Mouse (Mus musculus): Measurements from ENCODE around the gene Arid5b.

The Arid5b gene

DNA sequence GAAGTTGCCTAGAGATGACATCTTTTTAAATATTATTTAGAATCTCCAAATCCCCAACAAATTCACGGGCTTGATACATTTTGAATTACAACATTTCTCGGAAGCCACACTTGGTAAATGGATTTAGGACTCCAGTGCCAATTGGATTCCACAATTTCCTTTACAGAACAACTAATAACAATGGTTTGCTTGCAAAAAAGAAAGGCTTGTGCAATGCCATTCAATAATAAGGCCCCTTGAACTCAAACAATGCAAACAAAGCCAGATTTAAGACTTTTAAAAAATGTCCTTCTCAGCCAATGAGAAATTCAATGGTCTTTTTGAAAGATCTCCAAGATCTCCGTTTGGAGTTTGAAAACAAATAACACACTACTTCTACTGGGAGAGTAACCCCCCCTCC, 185.0 kb downstream of the Arid5b start:
- in situ Hi-C loops (cut with MboI; ENCODE audit: low pct_unique_long_range_greater_than_20kb in 1 of 2, low sequenced_read_pairs in 2 of 2, unreplicated experiment in 1 of 2): no loop called here

DNA sequence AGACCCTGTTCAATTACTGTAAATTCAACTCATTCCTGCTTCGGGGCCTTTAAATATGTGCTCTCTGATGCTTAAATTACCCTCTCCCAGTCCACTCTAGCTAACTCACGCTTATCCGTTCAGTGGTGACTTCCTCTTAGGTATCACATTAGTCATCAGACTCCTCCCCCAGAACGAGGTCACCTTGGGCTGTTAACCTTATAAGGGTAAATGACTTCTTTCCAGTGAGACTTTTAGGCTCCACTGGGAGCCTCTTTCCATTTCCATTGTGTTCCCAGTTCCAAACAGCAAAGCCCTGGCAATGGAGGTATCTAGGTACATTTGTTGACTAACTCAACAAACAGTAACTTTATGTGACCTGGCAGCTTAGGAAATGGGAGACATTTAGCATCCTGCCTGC, 186.7 kb downstream of the Arid5b start:
- in situ Hi-C loops (cut with MboI; ENCODE audit: low pct_unique_long_range_greater_than_20kb in 1 of 2, low sequenced_read_pairs in 2 of 2, unreplicated experiment in 1 of 2): no loop called here

DNA sequence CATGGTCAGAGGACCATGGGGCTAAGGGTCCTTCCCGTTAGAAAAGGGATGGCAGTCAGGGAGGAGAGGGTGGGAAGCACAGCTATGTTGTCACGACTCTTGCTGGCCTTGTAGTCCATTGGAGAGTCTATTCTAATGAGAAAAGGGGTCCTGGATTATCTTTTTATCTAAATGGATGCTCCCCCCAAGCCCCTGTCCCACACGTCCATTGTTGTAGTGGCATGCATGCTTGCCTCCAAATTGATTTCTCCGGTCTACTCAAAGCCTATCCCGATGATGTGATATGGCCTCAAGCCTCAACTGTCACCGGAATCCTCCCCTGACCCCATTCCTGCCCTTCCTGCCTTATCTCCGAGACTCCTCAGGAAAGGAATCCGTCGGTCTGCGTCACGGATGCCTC, 187.5 kb downstream of the Arid5b start:
- in situ Hi-C loops (cut with MboI; ENCODE audit: low pct_unique_long_range_greater_than_20kb in 1 of 2, low sequenced_read_pairs in 2 of 2, unreplicated experiment in 1 of 2): no loop called here

DNA sequence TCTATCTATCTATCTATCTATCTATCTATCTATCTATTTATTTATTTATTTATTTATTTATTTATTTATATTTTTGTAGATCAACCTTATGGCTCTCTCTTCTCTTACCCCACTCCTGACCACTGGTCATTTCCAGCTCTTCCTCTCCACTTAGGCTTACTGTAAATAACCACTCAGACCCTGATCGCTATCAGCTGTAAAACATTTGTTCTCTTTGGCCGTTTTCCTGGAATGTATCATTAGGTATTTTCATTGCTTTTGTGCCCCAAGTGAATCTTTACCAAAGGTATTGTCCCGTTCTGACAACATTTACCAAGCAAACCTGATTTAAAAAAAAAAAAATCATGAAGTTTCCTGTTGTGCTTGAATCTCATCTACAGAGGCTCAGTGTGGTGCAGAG, 188.0 kb downstream of the Arid5b start:
- in situ Hi-C loops (cut with MboI; ENCODE audit: low pct_unique_long_range_greater_than_20kb in 1 of 2, low sequenced_read_pairs in 2 of 2, unreplicated experiment in 1 of 2): no loop called here

DNA sequence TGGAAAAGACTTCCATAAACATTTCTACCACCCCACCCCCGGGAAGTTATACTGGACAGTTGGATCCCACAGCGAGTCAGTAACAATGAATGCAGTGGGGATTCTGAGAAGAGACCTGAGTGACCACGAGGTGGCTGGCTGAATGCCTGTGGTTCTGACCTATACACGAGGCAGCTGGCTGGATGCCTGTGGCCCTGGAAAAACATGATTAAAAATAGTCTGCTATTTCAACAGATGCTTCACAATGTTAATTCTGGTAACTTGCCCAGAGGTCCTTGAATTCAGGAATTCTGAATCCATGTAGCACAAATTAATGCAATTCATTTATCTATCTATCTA, 188.4 kb downstream of the Arid5b start:
- in situ Hi-C loops (cut with MboI; ENCODE audit: low pct_unique_long_range_greater_than_20kb in 1 of 2, low sequenced_read_pairs in 2 of 2, unreplicated experiment in 1 of 2): no loop called here

DNA sequence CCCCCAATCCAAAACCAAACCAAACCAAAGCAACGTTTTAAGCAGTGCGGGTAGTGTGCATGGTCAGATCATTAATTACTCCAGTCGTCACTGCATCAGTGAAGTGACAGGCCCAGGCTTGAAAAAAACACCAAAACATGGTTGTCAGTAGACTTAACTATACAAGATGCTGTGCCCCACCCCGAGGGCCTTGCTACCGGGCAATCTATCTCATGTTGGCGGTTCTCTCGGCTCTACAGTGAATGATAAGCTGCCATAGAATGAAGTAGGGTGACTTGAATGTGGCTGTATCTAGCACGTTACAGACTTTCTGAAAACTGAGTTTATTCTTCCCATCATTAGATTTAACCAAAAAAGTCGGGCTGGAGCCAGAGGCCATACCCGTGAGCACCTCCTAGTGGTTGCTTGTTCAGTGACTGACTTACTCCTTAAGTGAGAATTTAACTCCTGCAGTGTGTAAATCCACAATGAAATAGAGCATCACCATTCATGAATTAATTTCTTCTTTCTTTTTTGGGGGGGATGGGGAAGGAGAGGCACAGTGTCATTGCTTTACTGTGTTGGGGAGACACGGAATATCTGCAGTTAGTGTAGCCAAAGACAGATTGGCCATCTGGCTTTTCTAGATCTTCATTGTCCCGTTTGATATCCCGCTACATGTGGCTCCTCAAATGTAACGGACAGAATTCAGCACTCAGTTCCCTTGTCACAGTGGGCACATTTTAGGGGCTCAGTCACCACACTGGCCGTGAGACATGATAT, 188.9 kb downstream of the Arid5b start:
- in situ Hi-C loops (cut with MboI; ENCODE audit: low pct_unique_long_range_greater_than_20kb in 1 of 2, low sequenced_read_pairs in 2 of 2, unreplicated experiment in 1 of 2): no loop called here

DNA sequence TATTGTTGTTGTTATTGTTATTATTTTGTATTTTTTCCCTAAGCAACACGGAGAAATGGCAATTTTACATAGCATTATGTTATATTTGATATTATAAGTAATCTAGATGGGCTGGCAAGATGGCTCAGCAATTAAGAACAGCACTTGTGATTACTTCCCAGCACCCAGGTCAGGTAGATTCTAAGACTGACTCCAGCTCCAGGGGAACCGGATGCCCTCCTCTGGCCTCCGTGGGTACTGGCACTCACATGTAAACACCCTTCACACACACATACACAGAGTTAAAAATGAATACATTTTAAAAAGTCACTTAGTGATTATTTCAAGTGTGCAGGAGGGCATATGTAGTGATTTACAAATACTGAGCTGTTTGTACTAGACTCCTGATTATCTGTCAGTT, 190.8 kb downstream of the Arid5b start:
- in situ Hi-C loops (cut with MboI; ENCODE audit: low pct_unique_long_range_greater_than_20kb in 1 of 2, low sequenced_read_pairs in 2 of 2, unreplicated experiment in 1 of 2): no loop called here

DNA sequence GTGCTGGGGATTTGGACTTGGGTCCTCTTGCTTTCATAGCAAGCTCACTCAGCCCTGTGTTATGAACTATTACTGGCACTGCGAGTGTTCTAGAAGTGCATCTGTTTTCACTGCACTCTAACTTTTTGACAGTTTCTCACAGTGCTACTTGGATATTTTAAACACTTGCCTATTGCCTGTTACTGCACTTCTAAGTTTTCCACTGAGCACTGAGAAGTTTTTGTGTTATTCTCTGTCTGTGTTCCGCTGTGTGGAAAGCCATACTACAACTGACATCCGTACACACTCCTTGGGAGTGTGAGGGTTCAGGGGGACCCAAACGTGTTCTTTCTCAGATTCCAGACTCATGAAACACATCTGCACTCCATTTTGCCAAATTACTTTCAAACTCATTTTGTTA, 191.6 kb downstream of the Arid5b start:
- in situ Hi-C loops (cut with MboI; ENCODE audit: low pct_unique_long_range_greater_than_20kb in 1 of 2, low sequenced_read_pairs in 2 of 2, unreplicated experiment in 1 of 2): no loop called here

DNA sequence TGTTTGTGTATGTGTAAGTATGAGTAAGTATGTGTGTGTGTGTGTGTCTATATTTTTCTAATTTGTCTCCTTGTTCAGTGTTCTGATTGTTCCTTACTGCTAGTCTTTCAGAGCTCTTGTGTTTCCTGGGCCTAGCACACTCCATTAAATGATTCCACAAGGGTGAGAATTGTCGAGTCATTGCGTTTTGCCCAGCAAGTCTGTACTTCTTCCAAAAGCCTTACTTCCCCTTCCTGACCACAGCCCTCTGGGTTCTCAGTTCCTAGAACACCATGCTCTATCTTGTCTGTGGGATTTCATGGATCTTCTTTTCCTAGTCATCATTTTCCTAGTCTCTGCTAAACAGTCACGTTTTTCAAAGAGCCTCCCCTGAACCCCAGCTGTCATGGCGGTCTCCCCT, 193.0 kb downstream of the Arid5b start:
- in situ Hi-C loops (cut with MboI; ENCODE audit: low pct_unique_long_range_greater_than_20kb in 1 of 2, low sequenced_read_pairs in 2 of 2, unreplicated experiment in 1 of 2): no loop called here

DNA sequence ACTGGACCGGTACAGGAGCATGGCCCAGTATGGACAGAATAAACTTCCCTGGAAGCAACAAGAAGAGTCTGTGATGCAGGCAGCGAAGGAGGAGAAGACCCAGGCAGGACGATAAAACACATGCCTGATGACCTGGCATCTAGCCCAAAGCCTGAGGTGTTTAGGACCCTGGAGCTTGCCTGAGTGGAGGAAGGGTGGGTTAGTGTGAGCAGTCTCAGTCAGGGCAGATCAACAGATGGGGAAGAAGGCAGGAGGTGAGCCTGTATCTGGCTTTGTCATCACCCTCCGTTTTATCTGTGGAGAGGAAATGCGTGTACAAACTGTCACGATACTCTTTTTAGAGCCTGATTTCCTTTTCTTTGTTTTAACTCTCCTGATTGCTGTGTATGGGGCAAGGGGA, 196.8 kb downstream of the Arid5b start:
- in situ Hi-C loops (cut with MboI; ENCODE audit: low pct_unique_long_range_greater_than_20kb in 1 of 2, low sequenced_read_pairs in 2 of 2, unreplicated experiment in 1 of 2): no loop called here

DNA sequence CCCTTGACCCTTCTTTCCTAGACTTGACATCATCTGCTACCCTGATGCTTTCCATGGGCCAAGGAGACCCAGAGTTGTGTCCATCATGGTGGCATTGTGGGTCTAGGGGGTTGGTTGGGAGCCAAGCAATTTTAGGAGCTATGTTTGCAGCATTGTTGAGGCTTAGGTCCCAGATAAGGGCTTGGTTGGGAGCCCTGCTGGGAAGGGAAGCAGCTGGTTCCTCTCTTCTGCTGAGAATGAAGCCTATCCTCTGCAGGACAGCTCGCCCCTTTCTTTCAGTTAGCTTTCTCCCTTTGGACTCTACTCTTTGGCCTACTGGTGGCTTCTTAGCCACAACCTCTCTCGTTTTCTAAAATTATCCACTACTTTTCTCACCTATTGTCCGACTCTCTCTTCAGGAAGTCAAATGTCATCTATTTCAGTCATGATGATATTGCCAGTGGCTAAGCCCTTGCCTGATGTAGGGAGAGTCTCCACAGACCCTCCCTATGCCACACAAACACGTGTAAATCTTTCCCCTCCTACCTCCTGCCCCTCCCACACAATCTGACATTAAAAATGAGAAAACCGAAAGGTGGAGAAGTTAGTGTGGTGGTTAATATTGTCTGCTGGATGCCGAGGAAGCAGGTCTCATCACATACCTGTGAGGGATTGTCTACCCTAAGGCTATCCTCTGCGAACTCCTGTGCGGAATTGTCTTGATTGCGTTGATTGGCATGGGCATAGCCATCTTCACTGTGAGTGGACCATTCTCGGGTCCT, 198.4 kb downstream of the Arid5b start:
- in situ Hi-C loops (cut with MboI; ENCODE audit: low pct_unique_long_range_greater_than_20kb in 1 of 2, low sequenced_read_pairs in 2 of 2, unreplicated experiment in 1 of 2): no loop called here

DNA sequence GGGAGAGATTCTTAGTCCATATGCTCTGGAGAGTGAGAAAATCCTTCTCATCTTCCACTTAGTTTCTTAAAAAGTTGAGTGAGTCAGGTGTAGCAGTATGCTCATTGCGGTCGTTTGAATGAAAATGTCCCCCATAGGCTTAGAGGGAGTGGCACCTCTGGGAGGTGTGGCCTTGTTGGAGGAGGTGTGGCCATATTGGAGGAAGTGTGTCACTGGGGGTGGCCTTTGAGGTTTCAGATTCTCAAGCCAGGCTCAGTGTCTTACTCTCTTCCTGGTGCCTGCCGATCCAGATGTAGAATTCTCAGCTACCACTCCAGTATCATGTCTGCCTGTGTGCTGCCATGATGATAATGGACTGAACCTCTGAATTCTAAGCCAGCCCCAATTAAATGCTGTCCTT, 199.8 kb downstream of the Arid5b start:
- in situ Hi-C loops (cut with MboI; ENCODE audit: low pct_unique_long_range_greater_than_20kb in 1 of 2, low sequenced_read_pairs in 2 of 2, unreplicated experiment in 1 of 2): no loop called here

DNA sequence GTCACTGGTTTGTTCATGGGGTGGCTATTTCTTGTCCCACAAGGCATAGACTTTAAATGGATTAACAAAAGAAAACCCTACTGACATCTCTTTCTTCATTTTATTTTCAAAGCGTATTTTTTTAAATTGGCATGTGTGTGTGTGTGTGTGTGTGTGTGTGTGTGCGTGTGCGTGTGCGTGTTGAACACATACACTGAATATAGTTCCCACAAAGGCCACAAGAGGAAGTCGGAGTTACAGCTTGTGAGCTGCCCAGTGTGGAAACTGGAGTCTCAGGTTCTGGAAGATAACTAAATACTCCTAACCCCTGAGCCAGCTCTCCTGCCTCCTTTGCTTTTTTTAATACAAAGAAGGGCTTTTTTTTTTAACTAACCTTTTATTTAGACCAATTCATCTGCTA, 203.4 kb downstream of the Arid5b start:
- in situ Hi-C loops (cut with MboI; ENCODE audit: low pct_unique_long_range_greater_than_20kb in 1 of 2, low sequenced_read_pairs in 2 of 2, unreplicated experiment in 1 of 2): no loop called here

DNA sequence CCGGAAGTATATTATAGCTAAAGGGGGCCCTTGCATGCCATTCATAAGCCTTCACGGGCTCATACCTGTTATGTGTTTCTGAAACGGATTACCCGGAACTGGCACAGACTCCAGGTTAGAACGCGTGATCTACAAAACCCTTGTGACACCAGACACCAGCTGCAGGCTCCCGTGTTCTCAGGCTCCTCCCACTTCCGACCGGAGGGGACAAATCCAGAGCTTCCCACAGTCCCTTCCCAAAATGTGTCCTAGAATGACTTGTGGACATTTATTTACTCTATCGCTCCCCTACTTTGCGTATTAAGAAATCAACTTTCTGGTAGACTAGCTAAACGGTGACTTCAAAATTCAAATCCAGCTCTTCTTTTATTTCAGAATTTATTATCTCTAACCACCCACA, 204.2 kb downstream of the Arid5b start:
- in situ Hi-C loops (cut with MboI; ENCODE audit: low pct_unique_long_range_greater_than_20kb in 1 of 2, low sequenced_read_pairs in 2 of 2, unreplicated experiment in 1 of 2): no loop called here

DNA sequence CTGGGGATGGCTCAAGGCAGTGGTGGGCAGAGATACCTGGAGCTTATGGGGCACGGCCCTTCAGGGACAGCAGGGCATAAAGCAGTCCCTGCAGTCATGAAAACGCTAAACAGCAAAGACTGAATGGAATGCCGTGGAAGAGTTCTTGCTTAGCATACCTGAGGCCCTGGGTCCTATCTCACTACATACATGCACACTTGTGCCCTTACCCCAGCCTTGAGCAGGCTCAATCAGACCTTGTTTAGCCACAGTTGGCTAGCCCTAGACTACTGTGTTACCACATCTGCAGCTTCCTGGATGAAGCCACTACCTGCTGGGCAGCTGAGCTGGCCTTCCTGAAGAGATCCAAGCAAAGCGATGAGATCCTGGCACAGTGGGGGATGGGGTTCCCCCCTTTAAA, 205.9 kb downstream of the Arid5b start:
- in situ Hi-C loops (cut with MboI; ENCODE audit: low pct_unique_long_range_greater_than_20kb in 1 of 2, low sequenced_read_pairs in 2 of 2, unreplicated experiment in 1 of 2): no loop called here

DNA sequence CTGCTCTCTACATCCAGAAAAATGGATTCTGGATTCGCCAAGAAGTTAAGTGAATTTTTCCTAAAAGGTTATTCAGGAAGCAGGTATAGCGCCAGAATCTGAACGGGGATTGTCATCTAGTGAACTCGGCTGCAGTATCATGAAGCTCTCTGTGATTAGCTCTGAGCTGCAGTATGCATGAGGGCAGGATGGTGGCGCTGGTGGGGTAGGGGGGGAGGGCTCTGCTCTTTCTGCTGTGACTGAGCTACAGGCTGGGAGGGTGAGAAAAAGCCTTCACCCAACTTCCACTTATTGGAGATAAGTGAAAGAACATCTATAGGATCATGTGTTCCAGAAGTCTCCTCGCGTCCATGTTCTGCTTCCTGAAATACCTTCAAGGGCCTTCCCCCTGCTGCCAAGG, 207.5 kb downstream of the Arid5b start:
- in situ Hi-C loops (cut with MboI; ENCODE audit: low pct_unique_long_range_greater_than_20kb in 1 of 2, low sequenced_read_pairs in 2 of 2, unreplicated experiment in 1 of 2): no loop called here

DNA sequence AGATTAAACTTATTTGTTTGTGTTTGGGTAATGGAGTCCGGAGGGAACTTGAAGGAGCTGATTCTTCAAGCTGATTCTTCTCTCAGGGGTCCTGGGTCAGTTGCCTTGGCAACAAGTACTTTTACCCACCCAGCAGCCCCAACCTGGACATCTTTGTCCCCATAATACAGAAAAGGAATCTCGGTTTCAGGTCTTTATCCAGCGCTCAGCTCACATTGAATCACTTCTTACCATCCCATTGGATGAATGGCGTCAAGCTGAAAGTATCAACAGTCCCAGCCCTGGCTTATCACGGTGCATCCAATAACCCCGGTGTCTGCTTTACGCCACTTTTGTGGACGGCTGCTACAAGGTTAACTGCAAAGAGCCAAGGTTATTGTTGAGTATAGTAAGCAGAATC, 210.1 kb downstream of the Arid5b start:
- in situ Hi-C loops (cut with MboI; ENCODE audit: low pct_unique_long_range_greater_than_20kb in 1 of 2, low sequenced_read_pairs in 2 of 2, unreplicated experiment in 1 of 2): no loop called here

DNA sequence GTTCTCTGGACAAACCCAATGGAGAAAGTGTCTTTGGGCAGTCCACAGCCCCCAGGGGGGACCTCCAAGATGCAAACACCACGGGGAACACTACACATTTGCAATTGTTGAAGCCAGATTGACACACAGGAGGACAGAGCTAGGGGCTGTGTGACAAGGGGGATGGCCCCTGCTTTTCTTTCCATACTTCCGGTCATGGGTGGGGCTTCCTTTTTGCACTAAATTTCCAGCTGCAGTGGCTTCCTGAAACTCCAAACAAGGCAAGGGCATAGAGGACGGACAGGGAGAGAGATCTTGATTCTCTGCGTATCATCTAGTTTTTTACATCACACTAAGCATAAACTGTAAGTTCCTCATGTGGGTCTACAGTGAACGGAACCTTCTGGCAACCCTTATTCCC, 210.6 kb downstream of the Arid5b start:
- in situ Hi-C loops (cut with MboI; ENCODE audit: low pct_unique_long_range_greater_than_20kb in 1 of 2, low sequenced_read_pairs in 2 of 2, unreplicated experiment in 1 of 2): no loop called here

DNA sequence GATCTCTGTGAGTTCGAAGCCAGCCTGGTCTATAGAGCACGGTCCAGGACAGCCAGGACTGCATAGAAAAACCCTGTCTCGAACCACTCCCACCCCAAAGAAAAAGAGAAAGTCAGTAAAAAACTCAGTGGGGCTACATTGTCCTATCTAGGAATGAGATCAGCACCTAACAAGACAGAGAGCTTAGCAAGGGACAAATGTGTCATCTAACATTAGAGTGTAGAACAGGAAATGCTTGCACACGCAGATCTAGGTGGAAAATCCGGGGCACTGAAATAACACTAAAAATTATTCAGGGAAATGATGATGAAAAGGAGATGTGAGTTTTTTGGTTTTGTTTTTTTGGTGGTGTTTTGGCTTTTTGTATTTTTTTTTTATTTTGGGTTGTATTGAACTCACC, 212.4 kb downstream of the Arid5b start:
- in situ Hi-C loops (cut with MboI; ENCODE audit: low pct_unique_long_range_greater_than_20kb in 1 of 2, low sequenced_read_pairs in 2 of 2, unreplicated experiment in 1 of 2): no loop called here

DNA sequence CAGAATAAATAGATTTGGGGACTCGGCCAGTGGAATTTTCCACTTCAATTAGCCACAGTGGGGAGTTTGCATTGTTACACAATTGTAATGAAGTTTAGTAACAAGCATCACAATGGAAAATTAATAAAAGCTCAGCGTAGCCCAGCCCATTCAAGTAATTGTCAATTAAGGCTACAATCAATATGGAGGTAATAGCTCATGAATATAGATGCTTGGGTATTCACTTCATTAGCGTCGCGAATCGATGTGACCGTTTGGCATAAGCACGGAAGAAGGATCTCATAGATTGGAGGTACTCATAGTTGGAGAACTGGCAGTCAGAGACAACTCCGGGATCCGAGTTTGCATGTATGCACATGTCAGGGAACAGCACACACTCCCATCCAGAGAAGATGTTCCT, 214.0 kb downstream of the Arid5b start:
- in situ Hi-C loops (cut with MboI; ENCODE audit: low pct_unique_long_range_greater_than_20kb in 1 of 2, low sequenced_read_pairs in 2 of 2, unreplicated experiment in 1 of 2): no loop called here

All from mouse embryonic stem cell (cell line).